10 mouse cellular contexts compared by ENCODE assay signal in genomic region chr19:56115552-56116284, GRCm38 (mm10).
A peak's percentile ranks its signal among the peaks of the same experiment; 100 is the strongest.
DNase-seq lines count a peak whose midpoint lies in the region; ATAC-seq and TF ChIP-seq lines count a peak whose summit lies in the region.
"Had no signal": no experiment of that assay in that cellular context is flagged by ENCODE, and none has a peak within 500 bp of the region (broad histone marks: within the 10 kb centered on the region; RNA-seq: fewer than 3 reads in every experiment).

No protein-coding gene starts in this region.

- H3K27me3 ChIP-seq in lung, postnatal 0 days (replicated peaks; ENCODE audit: insufficient read depth, low read length): no peaks in the 10 kb centered on the region
- no peaks in the 10 kb centered on the region for H3K27me3 ChIP-seq in heart, embryonic 11.5 days (ENCODE audit: control insufficient read depth, insufficient read depth, low read length)
- no peaks in the 10 kb centered on the region for H3K27me3 ChIP-seq in neural tube, embryonic 13.5 days
- H3K27me3 ChIP-seq: Patski had no signal

- no peak overlapping the region for H3K4me3 ChIP-seq in lung, postnatal 0 days (ENCODE audit: low read depth, low read length)
- no peak overlapping the region for H3K4me3 ChIP-seq in heart, embryonic 11.5 days (ENCODE audit: low read depth, low read length)
- no peak overlapping the region for H3K4me3 ChIP-seq in neural tube, embryonic 13.5 days

- no peaks in the 10 kb centered on the region for H3K36me3 ChIP-seq in lung, postnatal 0 days (ENCODE audit: insufficient read depth, low read length)
- H3K36me3 ChIP-seq in heart, embryonic 11.5 days (ENCODE audit: control insufficient read depth, insufficient read depth, low read length): no peaks in the 10 kb centered on the region
- H3K36me3 ChIP-seq in neural tube, embryonic 13.5 days: no peaks in the 10 kb centered on the region

- TF ChIP-seq CTCF in lung, postnatal 0 days (IDR thresholded peaks at IDR 0.05): no peak

- no peak overlapping the region for H3K9ac ChIP-seq in lung, postnatal 0 days (replicated peaks; ENCODE audit: low read depth)
- no peak overlapping the region for H3K9ac ChIP-seq in heart, embryonic 11.5 days (ENCODE audit: low read depth, low read length)
- H3K9ac ChIP-seq in neural tube, embryonic 13.5 days: no peak overlapping the region

- TF ChIP-seq EP300 in lung, postnatal 0 days (IDR thresholded peaks at IDR 0.05): no peak

- H3K27ac ChIP-seq in lung, postnatal 0 days (ENCODE audit: low read length): no peak overlapping the region
- H3K27ac ChIP-seq in heart, embryonic 11.5 days (ENCODE audit: low read depth, low read length): no peak overlapping the region
- no peak overlapping the region for H3K27ac ChIP-seq in neural tube, embryonic 13.5 days (replicated peaks)

- H3K9me3 ChIP-seq in lung, postnatal 0 days (ENCODE audit: low read length): no peaks in the 10 kb centered on the region
- H3K9me3 ChIP-seq in heart, embryonic 11.5 days (replicated peaks; ENCODE audit: control insufficient read depth, low read length): no peaks in the 10 kb centered on the region
- H3K9me3 ChIP-seq in neural tube, embryonic 13.5 days: no peaks in the 10 kb centered on the region

- ATAC-seq in lung, postnatal 0 days: peak; percentile 60
- ATAC-seq in heart, embryonic 11.5 days (replicated peaks; ENCODE audit: insufficient number of reproducible peaks, low FRiP score, low TSS enrichment): no peak
- ATAC-seq in neural tube, embryonic 13.5 days (ENCODE audit: low read depth): no peak
- ATAC-seq: Patski had no signal

- H3K4me1 ChIP-seq in lung, postnatal 0 days (ENCODE audit: insufficient read depth, low read depth, low read length): no peaks in the 10 kb centered on the region
- peaks cover 10% of the 10 kb centered on the region for H3K4me1 ChIP-seq in heart, embryonic 11.5 days (ENCODE audit: control insufficient read depth, insufficient read depth, low read length)
- H3K4me1 ChIP-seq in neural tube, embryonic 13.5 days (replicated peaks): peaks cover 15% of the 10 kb centered on the region

- WGBS in lung, postnatal 0 days: 36% methylated on average over 11 of the region's 15 CpGs
- 20% methylated on average over 10 of the region's 15 CpGs for WGBS in heart, embryonic 11.5 days (ENCODE audit: insufficient replicate concordance)
- WGBS in neural tube, embryonic 13.5 days: 13% methylated on average over 11 of the region's 15 CpGs

- DNase-seq in embryo, embryonic 10 days (ENCODE audit: low spot score): peak; percentile 40
- no peak for DNase-seq in embryo, embryonic 11 days
- peak; percentile 61 for DNase-seq in lung, postnatal 0 days (ENCODE audit: low spot score)
- no peak for DNase-seq in lung, adult 18-20 months
- no peak for DNase-seq in frontal cortex, postnatal 25 days (ENCODE audit: low spot score in 2 of 2)
- DNase-seq in adrenal gland, postnatal 4 days (ENCODE audit: low spot score in 2 of 2): no peak
- DNase-seq: layer of hippocampus, postnatal 36 days had no signal

- no peak overlapping the region for H3K4me2 ChIP-seq in lung, postnatal 0 days (replicated peaks; ENCODE audit: low read depth, low read length)
- H3K4me2 ChIP-seq in heart, embryonic 11.5 days: peak overlapping the region; percentile 35; the same call in 1 of the 2 replicates
- 0 out of 2 replicates have a peak overlapping the region, but pooled peaks have one; percentile 13 for H3K4me2 ChIP-seq in neural tube, embryonic 13.5 days

Comparison
In these comparisons a context has a peak if more than half of its experiments do, and no peak if none do; other contexts are left out.
1. DNase-seq: peak in embryo, embryonic 10 days (single experiment) and lung, postnatal 0 days (single experiment); none in embryo, embryonic 11 days (single experiment), lung, adult 18-20 months (0 of 2), frontal cortex, postnatal 25 days (0 of 2) and adrenal gland, postnatal 4 days (0 of 2).